Mouse (Mus musculus) ES-E14 (cell line): ENCODE measurements around the gene Sulf2.

ENCODE experiments used
- CHD2 ChIP-seq: IDR thresholded peaks from 2 replicates; pipeline ENCODE4 v1.6.1; 2014; ENCODE audit warnings: mild to moderate bottlenecking, low read depth, low read length, inconsistent platforms
- HCFC1 ChIP-seq: IDR thresholded peaks from 2 replicates; pipeline ENCODE4 v1.6.1; 2012; ENCODE audit warnings: low read length, inconsistent platforms, borderline replicate concordance; ENCODE audit not compliant: insufficient read depth
- MAFK ChIP-seq: IDR thresholded peaks from 2 replicates; pipeline ENCODE4 v1.6.1; 2014; ENCODE audit warnings: mild to moderate bottlenecking, low read depth, low read length, inconsistent platforms; ENCODE audit not compliant: insufficient read depth
- ZC3H11A ChIP-seq: IDR thresholded peaks from 2 replicates; pipeline ENCODE4 v1.6.1; 2012; ENCODE audit warnings: low read depth, mild to moderate bottlenecking, inconsistent platforms, low read length, borderline replicate concordance
- ZNF384 ChIP-seq: IDR thresholded peaks from 2 replicates; pipeline ENCODE4 v1.6.1; 2012; ENCODE audit warnings: low read depth, low read length, inconsistent platforms

- no peak for TF ChIP-seq ZNF384
- no peak for TF ChIP-seq HCFC1
- TF ChIP-seq MAFK: no peak
- no peak for TF ChIP-seq CHD2
- TF ChIP-seq ZC3H11A: no peak
Observed at GRCm38 (mm10) chr2:166090131-166090581, 65.3 kb downstream of the Sulf2 start.
